Mouse (Mus musculus) CH12.LX (cell line): ENCODE data around the gene Col25a1.

Experiments
- CTCF ChIP-seq, 2 experiments: IDR thresholded peaks in 1 of 2; conservative IDR thresholded peaks in 1 of 2; 2 replicates each; pipeline ENCODE4 v1.5.1; 2011 to 2012; ENCODE audit warnings: low read depth in 2 of 2, low read length in 2 of 2, improper control_type of control experiment in 1 of 2, inconsistent platforms in 1 of 2, mild to moderate bottlenecking in 1 of 2, moderate library complexity in 1 of 2
- EP300 ChIP-seq: IDR thresholded peaks from 2 replicates; pipeline ENCODE4 v1.6.1; 2011; ENCODE audit warnings: low read length, improper control_type of control experiment
- GABPA ChIP-seq: IDR thresholded peaks from 2 replicates; pipeline ENCODE4 v1.6.1; 2012; ENCODE audit warnings: low read depth, low read length, improper control_type of control experiment, inconsistent platforms; ENCODE audit not compliant: insufficient replicate concordance
- KAT2A ChIP-seq: IDR thresholded peaks from 2 replicates; pipeline ENCODE4 v1.6.1; 2012; ENCODE audit warnings: low read length, improper control_type of control experiment, inconsistent platforms; ENCODE audit not compliant: insufficient replicate concordance
- POLR2A ChIP-seq: IDR thresholded peaks from 2 replicates; pipeline ENCODE4 v1.6.1; 2011; ENCODE audit warnings: low read depth, mild to moderate bottlenecking, improper control_type of control experiment, low read length
- USF1 ChIP-seq: IDR thresholded peaks from 2 replicates; pipeline ENCODE4 v1.6.1; 2014; ENCODE audit warnings: low read depth, mild to moderate bottlenecking, inconsistent platforms, low read length, improper control_type of control experiment

DNA sequence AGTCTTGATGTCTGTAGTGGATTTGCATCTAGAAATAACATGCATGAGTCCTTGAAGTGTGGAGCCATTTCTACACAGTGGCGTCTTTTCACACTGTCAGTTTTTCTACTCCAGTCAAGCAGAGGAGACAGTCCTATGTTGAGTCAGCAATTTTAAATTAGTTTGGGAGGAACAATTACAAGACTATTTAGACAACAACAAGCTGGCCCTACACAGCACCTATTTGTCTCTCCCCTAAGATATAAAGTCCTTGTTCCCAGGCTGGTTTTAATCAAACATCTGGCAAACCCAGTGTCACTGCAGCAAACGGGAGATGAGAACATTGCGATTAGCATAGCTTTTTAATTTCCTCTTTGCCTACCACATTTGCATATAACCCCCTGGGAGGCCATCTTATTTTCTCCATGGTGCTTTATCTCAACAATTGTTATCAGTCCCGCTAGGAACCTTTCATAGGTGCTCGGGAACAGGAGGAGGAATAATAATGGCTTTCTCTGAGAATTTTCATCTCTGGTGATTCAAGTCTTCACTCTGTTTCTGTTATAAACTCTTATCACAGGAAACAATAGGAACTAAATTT lies 37.1 kb upstream of the Col25a1 start:
- TF ChIP-seq USF1: no peak
- no peak for TF ChIP-seq EP300
- no peak for TF ChIP-seq KAT2A
- no peak for TF ChIP-seq POLR2A
- no peak for TF ChIP-seq GABPA
- no peak for TF ChIP-seq CTCF (conservative IDR thresholded peaks at IDR 0.05 in 1 of 2, IDR thresholded peaks at IDR 0.05 in 1 of 2; ENCODE audit: low read depth in 2 of 2, low read length in 2 of 2)
